Mouse (Mus musculus) hindbrain, embryonic 11.5 days (tissue): ENCODE measurements at regions not wholly inside any gene's neighbourhood (a gene's known extent, or its start where the extent isn't known, plus 50 kb on each side); places are given as distances from the start of the nearest gene placed in this dataset.

Experiments used
- ATAC-seq: fragments of 200-750 bp; cut with Nextera tagmentation; 2 replicates; pipeline ENCODE4 v1.8.0; 2017; ENCODE audit warnings: mild to moderate bottlenecking, moderate TSS enrichment, moderate library complexity; ENCODE audit not compliant: low FRiP score
- DNase-seq: peaks from one replicate; pipeline ENCODE4 v3.0.0-alpha.2; 2015; ENCODE audit warnings: low spot score
- H3K27ac ChIP-seq: fragments of 300-500 bp; sonication (generic); 2 replicates; pipeline ENCODE4 v1.5.1; 2014; ENCODE audit warnings: mild to moderate bottlenecking, low read depth, low read length
- H3K27me3 ChIP-seq: fragments of 300-500 bp; sonication (generic); 2 replicates; pipeline ENCODE4 v1.6.1; 2014; ENCODE audit warnings: mild to moderate bottlenecking, low read length, moderate library complexity, mixed read lengths; ENCODE audit not compliant: control insufficient read depth, insufficient read depth
- H3K36me3 ChIP-seq: fragments of 300-500 bp; sonication (generic); 2 replicates; pipeline ENCODE4 v1.6.1; 2014; ENCODE audit warnings: mild to moderate bottlenecking, low read length, moderate library complexity, mixed read lengths; ENCODE audit not compliant: control insufficient read depth, insufficient read depth
- H3K4me1 ChIP-seq: fragments of 300-500 bp; sonication (generic); replicated peaks from 2 replicates; pipeline ENCODE4 v1.6.1; 2014; ENCODE audit warnings: low read length, mixed read lengths; ENCODE audit not compliant: control insufficient read depth, insufficient read depth
- H3K4me2 ChIP-seq: fragments of 300-500 bp; sonication (generic); replicated peaks from 2 replicates; pipeline ENCODE4 v1.6.1; 2014; ENCODE audit warnings: mild to moderate bottlenecking, low read depth, low read length
- H3K4me3 ChIP-seq: fragments of 300-500 bp; sonication (generic); 2 replicates; pipeline ENCODE4 v1.5.1; 2014; ENCODE audit warnings: low read depth, low read length
- H3K9ac ChIP-seq: fragments of 300-500 bp; sonication (generic); 2 replicates; pipeline ENCODE4 v1.6.1; 2014; ENCODE audit warnings: low read depth, low read length
- H3K9me3 ChIP-seq: fragments of 300-500 bp; sonication (generic); 2 replicates; pipeline ENCODE4 v1.6.1; 2016; ENCODE audit warnings: low read length; ENCODE audit not compliant: control insufficient read depth
- WGBS: fragments of 180-500 bp; shearing (Covaris S2); extraction: QIAGEN DNeasy Blood & Tissue Kit; methylation state at CpG from one replicate; pipeline ENCODE4 v1.1.7; 2014; 5-methylcytosine and 5-hydroxymethylcytosine counted together

DNA sequence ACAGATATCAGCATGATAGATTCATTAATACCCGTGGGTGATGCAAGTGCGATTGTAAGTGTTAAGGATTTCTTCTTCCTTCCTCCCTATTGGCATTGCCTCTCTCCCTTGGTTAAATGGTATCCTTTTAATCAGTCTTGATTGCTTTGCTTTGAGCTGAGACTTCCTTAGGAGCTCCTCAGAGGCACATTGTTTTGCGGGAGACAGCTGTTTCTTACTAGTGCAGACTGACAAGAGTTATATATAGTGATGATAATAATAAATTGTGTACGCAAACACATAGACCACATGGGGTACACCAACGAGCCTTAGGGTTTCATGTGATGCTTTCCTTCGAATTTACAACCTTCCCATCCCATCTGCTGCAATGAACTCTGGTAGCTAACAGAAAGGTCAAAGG, 102.0 kb upstream of the March11 start:
- ATAC-seq (no peak), DNase-seq (no peak)
- WGBS = 78% methylated on average over 6 of the region's 6 CpGs
- no peak overlapping the region for H3K9ac ChIP-seq
- H3K27ac ChIP-seq = no peak overlapping the region
- no peaks in the 10 kb centered on the region for H3K36me3 ChIP-seq
- H3K27me3 ChIP-seq = no peaks in the 10 kb centered on the region
- no peaks in the 10 kb centered on the region for H3K9me3 ChIP-seq
- no peak overlapping the region for H3K4me2 ChIP-seq
- no peak overlapping the region for H3K4me3 ChIP-seq
- H3K4me1 ChIP-seq = no peaks in the 10 kb centered on the region

GRCm38 (mm10) chr15:26220855-26221254, 88.0 kb upstream of the March11 start:
- 26% methylated on average over 3 of the region's 3 CpGs for WGBS
- Histone ChIP-seq H3K27me3 (no peaks in the 10 kb centered on the region), H3K9ac (no peak overlapping the region), H3K9me3 (no peaks in the 10 kb centered on the region), H3K36me3 (no peaks in the 10 kb centered on the region), H3K4me2 (no peak overlapping the region), H3K4me3 (no peak overlapping the region), H3K4me1 (no peaks in the 10 kb centered on the region), H3K27ac (no peak overlapping the region)
- ATAC-seq (peak; percentile 63), DNase-seq (peak; percentile 7)

DNA sequence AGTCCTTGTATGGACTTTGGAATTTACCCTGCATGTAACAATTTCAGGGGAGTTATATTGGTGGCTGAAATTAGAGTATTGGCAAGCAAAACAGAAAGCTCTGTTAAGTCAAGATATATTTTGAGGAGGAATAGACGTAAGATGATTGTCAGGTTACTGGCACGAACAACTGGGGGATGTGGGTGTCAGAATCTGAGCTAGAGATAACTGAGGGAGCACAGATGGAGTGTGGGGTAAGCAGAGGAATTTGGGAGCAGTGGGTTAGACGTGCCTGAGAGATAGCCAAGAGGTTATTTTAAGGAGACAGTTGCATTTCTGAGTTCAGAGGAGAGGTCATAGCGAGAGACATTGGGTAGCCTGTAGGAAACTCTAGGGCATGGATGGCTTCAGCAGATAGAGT, 80.2 kb upstream of the March11 start:
- DNase-seq (no peak), ATAC-seq (no peak)
- WGBS = 87% methylated on average over 4 of the region's 4 CpGs
- Histone ChIP-seq H3K4me3 (no peak overlapping the region), H3K27ac (no peak overlapping the region), H3K9me3 (no peaks in the 10 kb centered on the region), H3K4me1 (no peaks in the 10 kb centered on the region), H3K36me3 (no peaks in the 10 kb centered on the region), H3K27me3 (no peaks in the 10 kb centered on the region), H3K9ac (no peak overlapping the region), H3K4me2 (no peak overlapping the region)
